Mouse (Mus musculus) kidney, adult 2 months (tissue): ENCODE measurements around the gene Ttc7b. TPM values are rescaled to one million over a fixed set of nuclear protein-coding genes. Genes with fewer than 3 reads are reported as not detected.

Experiments used
- DNase-seq: peaks from one replicate; pipeline ENCODE4 v3.0.0; 2021
- H3K27ac ChIP-seq: fragments of 200-500 bp; 2 replicates; pipeline ENCODE4 v1.5.1; 2012; ENCODE audit warnings: low read depth, low read length, control low read depth, inconsistent platforms; ENCODE audit not compliant: insufficient read depth
- H3K27me3 ChIP-seq: fragments of 200-500 bp; replicated peaks from 2 replicates; pipeline ENCODE4 v1.6.1; 2012; ENCODE audit warnings: mild to moderate bottlenecking, moderate library complexity, low read length, inconsistent platforms; ENCODE audit not compliant: control insufficient read depth, insufficient read depth
- H3K36me3 ChIP-seq: fragments of 200-500 bp; 2 replicates; pipeline ENCODE4 v1.6.1; 2012; ENCODE audit warnings: mild to moderate bottlenecking, moderate library complexity, low read length, inconsistent platforms; ENCODE audit not compliant: control insufficient read depth, insufficient read depth
- H3K4me1 ChIP-seq: fragments of 200-500 bp; 2 replicates; pipeline ENCODE4 v1.6.1; 2011; ENCODE audit warnings: low read length; ENCODE audit not compliant: control insufficient read depth, insufficient read depth
- H3K4me3 ChIP-seq: fragments of 200-500 bp; 2 replicates; pipeline ENCODE4 v1.5.1; 2011; ENCODE audit warnings: mild to moderate bottlenecking, low read depth, low read length, control low read depth; ENCODE audit not compliant: insufficient read depth
- CTCF ChIP-seq: fragments of 200-500 bp; conservative IDR thresholded peaks from 2 replicates; pipeline ENCODE4 v1.5.1; 2011; ENCODE audit warnings: low read depth, mild to moderate bottlenecking, control low read depth, low read length, moderate library complexity, mixed read lengths; ENCODE audit not compliant: insufficient read depth, insufficient read length
- POLR2A ChIP-seq: fragments of 200-500 bp; IDR thresholded peaks from one replicate; pipeline ENCODE4 v1.6.1; 2011; ENCODE audit warnings: low read depth, low read length, control low read depth
- WGBS: fragments of 180-500 bp; shearing (Covaris S2); methylation state at CpG from one replicate; pipeline ENCODE4 v1.1.7; 2018; 5-methylcytosine and 5-hydroxymethylcytosine counted together
- polyA plus RNA-seq: library from polyadenylated mRNA; depleted of rRNA; stranded (reverse); fragments of >200 nt; gene quantifications from 2 replicates; pipeline ENCODE4 v1.2.3, GENCODE M21; 2012

Ttc7b gene
- polyA plus RNA-seq, 1 experiment: 42.1 TPM

DNA sequence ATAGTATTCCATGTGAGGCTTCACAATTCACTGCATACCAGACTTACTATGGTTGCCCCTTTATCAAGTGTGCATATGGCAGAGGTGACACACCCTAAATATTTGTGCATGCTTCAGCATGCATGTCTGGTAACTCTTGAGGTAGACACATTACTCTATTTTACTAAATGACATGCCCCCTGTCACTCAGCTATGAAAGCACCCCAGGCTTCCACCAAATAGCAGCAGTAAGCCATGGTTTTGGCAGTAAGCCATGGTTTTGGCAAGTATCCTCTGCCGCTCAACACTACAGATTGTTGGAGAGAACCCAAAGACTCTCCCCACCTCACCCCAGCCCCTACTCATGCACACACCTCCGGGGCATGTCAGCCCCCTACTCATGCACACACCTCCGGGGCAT, 134.4 kb downstream of the Ttc7b start:
- no peaks in the 10 kb centered on the region for H3K27me3 ChIP-seq
- H3K36me3 ChIP-seq: peaks cover 3% of the 10 kb centered on the region
- H3K27ac ChIP-seq: no peak overlapping the region
- TF ChIP-seq POLR2A (no peak), CTCF (no peak)
- DNase-seq: no peak
- 75% methylated on average over 3 of the region's 3 CpGs for WGBS
- H3K4me3 ChIP-seq: no peak overlapping the region
- no peaks in the 10 kb centered on the region for H3K4me1 ChIP-seq

- Histone ChIP-seq H3K36me3 (peaks cover 3% of the 10 kb centered on the region), H3K4me3 (no peak overlapping the region), H3K4me1 (no peaks in the 10 kb centered on the region), H3K27ac (no peak overlapping the region), H3K27me3 (no peaks in the 10 kb centered on the region)
- TF ChIP-seq CTCF (no peak), POLR2A (no peak)
- no peak for DNase-seq
Measured at GRCm38 (mm10) chr12:100382526-100382925, 138.1 kb downstream of the Ttc7b start.

DNA sequence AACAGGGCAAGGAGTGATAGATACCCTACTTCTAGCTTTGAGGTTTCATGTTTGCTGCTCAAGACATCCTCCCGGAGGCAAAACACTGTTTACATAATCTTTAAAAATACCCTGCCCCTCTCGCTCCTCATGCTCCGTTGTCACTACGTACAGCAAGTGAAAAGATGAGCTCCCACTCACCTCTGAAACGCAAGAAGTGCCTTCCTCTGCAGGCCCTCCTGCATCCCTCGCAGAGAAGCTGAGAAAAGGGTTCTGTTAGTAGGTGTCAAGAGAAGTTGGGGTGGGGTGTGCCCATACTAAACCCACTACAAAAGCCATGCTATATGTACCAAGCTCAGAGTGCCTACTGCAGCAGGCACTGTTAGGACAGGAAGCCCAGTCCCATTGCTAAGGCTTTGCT, 138.7 kb downstream of the Ttc7b start:
- no peak for DNase-seq
- Histone ChIP-seq H3K4me1 (no peaks in the 10 kb centered on the region), H3K27ac (no peak overlapping the region), H3K27me3 (no peaks in the 10 kb centered on the region), H3K4me3 (no peak overlapping the region), H3K36me3 (peaks cover 3% of the 10 kb centered on the region)
- no peak for TF ChIP-seq POLR2A
- no peak for TF ChIP-seq CTCF
- 81% methylated on average over 6 of the region's 6 CpGs for WGBS

DNA sequence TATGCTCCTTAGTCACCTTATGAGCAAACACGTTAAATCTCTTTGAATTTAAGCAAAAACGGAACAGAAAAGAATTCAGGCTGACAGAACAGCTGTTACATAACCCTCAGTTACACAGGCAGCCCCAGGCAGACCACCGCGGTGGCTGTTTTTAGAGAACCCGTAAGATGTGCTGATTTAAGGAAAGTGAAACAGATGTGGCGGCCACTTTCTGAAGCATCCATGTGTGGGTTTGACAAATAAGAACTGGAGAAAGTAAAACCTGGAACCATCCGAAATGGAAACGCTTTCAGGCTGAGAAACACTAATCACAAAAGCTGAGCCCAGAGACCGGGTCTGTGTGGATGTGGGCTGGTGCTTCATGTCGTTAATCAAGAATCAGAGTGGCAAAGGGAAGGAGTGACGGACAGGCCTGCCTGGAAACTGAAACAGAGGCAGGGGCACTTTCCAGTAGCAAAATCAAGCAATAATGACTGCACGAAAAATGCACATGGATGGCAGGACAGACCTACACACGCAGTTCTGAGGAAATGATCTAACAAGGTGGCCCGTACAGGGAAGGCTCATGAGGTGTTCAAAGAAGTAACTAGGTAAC, 139.8 kb downstream of the Ttc7b start:
- DNase-seq: no peak
- WGBS: 79% methylated on average over 14 of the region's 14 CpGs
- H3K4me1 ChIP-seq: no peaks in the 10 kb centered on the region
- peaks cover 5% of the 10 kb centered on the region for H3K36me3 ChIP-seq
- TF ChIP-seq POLR2A: no peak
- no peak for TF ChIP-seq CTCF
- no peaks in the 10 kb centered on the region for H3K27me3 ChIP-seq
- H3K27ac ChIP-seq: no peak overlapping the region
- H3K4me3 ChIP-seq: no peak overlapping the region

- Histone ChIP-seq H3K4me3 (no peak overlapping the region), H3K36me3 (peaks cover 5% of the 10 kb centered on the region), H3K27me3 (no peaks in the 10 kb centered on the region), H3K4me1 (no peaks in the 10 kb centered on the region), H3K27ac (no peak overlapping the region)
- 100% methylated on average over 1 of the region's 1 CpGs for WGBS
- TF ChIP-seq POLR2A (no peak), CTCF (no peak)
- no peak for DNase-seq
Measured at GRCm38 (mm10) chr12:100379833-100380232, 140.8 kb downstream of the Ttc7b start.

GRCm38 (mm10) chr12:100378266-100378665, 142.4 kb downstream of the Ttc7b start:
- no peak overlapping the region for H3K27ac ChIP-seq
- no peak for DNase-seq

DNA sequence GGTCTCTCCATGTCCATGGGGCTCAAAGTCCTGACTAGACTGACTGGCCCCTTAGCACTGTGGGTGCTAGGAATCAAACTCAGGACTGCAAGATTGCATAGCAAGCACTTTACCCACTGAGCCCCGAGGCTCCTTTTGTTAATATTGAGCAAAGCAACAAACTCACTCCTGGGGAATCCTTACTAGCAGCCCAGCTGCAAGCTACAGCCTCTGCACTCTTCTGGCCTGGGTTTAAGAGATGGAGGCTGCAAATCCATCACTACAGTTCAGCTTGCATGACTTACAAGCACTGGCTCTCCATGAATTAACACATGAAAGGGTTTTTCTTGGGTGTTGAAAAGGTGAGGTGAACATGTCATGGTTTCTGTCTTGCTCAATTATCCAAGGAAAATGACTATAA, 142.8 kb downstream of the Ttc7b start:
- DNase-seq: no peak
- no peaks in the 10 kb centered on the region for H3K4me1 ChIP-seq
- TF ChIP-seq CTCF: no peak
- no peak for TF ChIP-seq POLR2A
- peaks cover 2% of the 10 kb centered on the region; the same call in 1 of the 2 replicates for H3K36me3 ChIP-seq
- WGBS: 39% methylated on average over 1 of the region's 1 CpGs
- no peak overlapping the region for H3K27ac ChIP-seq
- no peak overlapping the region for H3K4me3 ChIP-seq
- H3K27me3 ChIP-seq: no peaks in the 10 kb centered on the region

More at GRCm38 (mm10) chr12:100378266-100378665, 142.4 kb downstream of the Ttc7b start:
- TF ChIP-seq CTCF (no peak), POLR2A (no peak)
- Histone ChIP-seq H3K4me3 (no peak overlapping the region), H3K36me3 (peaks cover 2% of the 10 kb centered on the region; the same call in 1 of the 2 replicates), H3K4me1 (no peaks in the 10 kb centered on the region), H3K27me3 (no peaks in the 10 kb centered on the region)
- whole genome bisulfite sequencing: 67% methylated on average over 2 of the region's 2 CpGs
